Mouse (Mus musculus): ENCODE data around the gene Ankrd22. TPM values are rescaled to one million over a fixed set of nuclear protein-coding genes. Genes with fewer than 3 reads are reported as not detected.
"Not testable (repeated sequence)": the region's sequence is repeated elsewhere in the genome, so short reads cannot be mapped to it uniquely, and the experiment has no call there.

Gene Ankrd22
- total and polyA plus RNA-seq, 3 experiments: 0.10 TPM; not detected in 2

DNA sequence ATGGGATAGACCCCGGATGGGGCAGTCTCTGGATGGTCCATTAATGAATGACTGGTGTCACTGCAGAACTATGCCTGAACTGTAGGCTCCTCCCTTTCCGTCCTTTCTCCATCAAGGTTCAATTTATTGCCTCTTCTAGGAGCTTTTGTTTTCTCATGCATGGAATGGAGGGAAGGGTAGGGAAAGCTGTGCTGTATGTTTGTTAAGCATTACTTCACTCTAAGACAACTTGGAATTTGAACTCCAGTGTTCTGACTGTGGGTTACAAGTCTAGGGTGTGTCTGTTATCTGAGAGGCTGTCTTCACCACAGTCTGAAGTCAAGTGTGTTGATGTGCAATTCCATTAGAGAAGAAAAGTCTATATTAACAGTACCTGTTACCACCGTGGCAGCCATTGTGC lies 43.2 kb upstream of the Ankrd22 start:
- H3K79me2 ChIP-seq (replicated peaks; ENCODE audit: control insufficient read depth, insufficient read depth, low read length): no peaks in the 10 kb centered on the region

GRCm38 (mm10) chr19:34206760-34207440 lies 41.0 kb upstream of the Ankrd22 start:
- DNase-seq: no peak
- Histone ChIP-seq H3K79me2 (replicated peaks; ENCODE audit: control insufficient read depth, insufficient read depth, low read length) (no peaks in the 10 kb centered on the region), H3K27me3 (ENCODE audit: control insufficient read depth, insufficient read depth, low read length) (no peaks in the 10 kb centered on the region), H3K4me3 (no peak overlapping the region), H3K4me1 (ENCODE audit: control insufficient read depth, insufficient read depth, low read length) (peaks cover 2% of the 10 kb centered on the region), H3K27ac (no peak overlapping the region), H3K36me3 (ENCODE audit: control insufficient read depth, insufficient read depth, low read length) (no peaks in the 10 kb centered on the region), H3K9ac (ENCODE audit: low read depth, low read length) (no peak overlapping the region)
- no peak for TF ChIP-seq POLR2A (IDR thresholded peaks at IDR 0.05; ENCODE audit: insufficient read depth, low read depth, low read length)
- no peak for TF ChIP-seq CTCF (IDR thresholded peaks at IDR 0.05)
- TF ChIP-seq EP300 (IDR thresholded peaks at IDR 0.05; ENCODE audit: insufficient read depth, low read depth, low read length): no peak
- intact Hi-C loops (cut with DNase I): no loop called here
- 72% methylated on average over 8 of the region's 8 CpGs for WGBS

More for the DNA sequence above, 43.2 kb upstream of the Ankrd22 start:
- intact Hi-C loops (cut with DNase I): no loop called here
- no peak overlapping the region for H3K9ac ChIP-seq (ENCODE audit: low read depth, low read length)
- no peak for TF ChIP-seq EP300 (IDR thresholded peaks at IDR 0.05; ENCODE audit: insufficient read depth, low read depth, low read length)
- TF ChIP-seq POLR2A (IDR thresholded peaks at IDR 0.05; ENCODE audit: insufficient read depth, low read depth, low read length): no peak
- TF ChIP-seq CTCF (IDR thresholded peaks at IDR 0.05): no peak
- H3K27ac ChIP-seq: no peak overlapping the region
- H3K4me1 ChIP-seq (ENCODE audit: control insufficient read depth, insufficient read depth, low read length): peaks cover 2% of the 10 kb centered on the region
- no peak overlapping the region for H3K4me3 ChIP-seq
- no peak for DNase-seq
- H3K27me3 ChIP-seq (ENCODE audit: control insufficient read depth, insufficient read depth, low read length): no peaks in the 10 kb centered on the region
- H3K36me3 ChIP-seq (ENCODE audit: control insufficient read depth, insufficient read depth, low read length): no peaks in the 10 kb centered on the region
- WGBS: 70% methylated on average over 3 of the region's 3 CpGs

DNA sequence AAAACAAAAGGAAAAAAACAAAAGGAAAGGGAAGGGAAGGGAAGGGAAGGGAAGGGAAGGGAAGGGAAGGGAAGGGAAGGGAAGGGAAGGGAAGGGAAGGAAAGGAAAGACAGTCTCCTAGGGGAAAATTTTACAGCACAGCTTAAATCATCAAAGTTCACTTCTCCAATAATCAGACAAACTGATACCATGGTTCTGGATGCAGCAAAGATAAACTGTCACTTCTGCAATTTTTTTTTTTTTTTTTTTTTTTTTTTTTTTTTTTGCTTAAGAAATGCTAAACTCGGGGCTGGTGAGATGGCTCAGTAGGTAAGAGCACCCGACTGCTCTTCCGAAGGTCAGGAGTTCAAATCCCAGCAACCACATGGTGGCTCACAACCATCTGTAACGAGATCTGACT lies 40.3 kb upstream of the Ankrd22 start:
- H3K27me3 ChIP-seq (ENCODE audit: control insufficient read depth, insufficient read depth, low read length); H3K4me3 ChIP-seq; H3K36me3 ChIP-seq (ENCODE audit: control insufficient read depth, insufficient read depth, low read length); H3K27ac ChIP-seq; H3K4me1 ChIP-seq (ENCODE audit: control insufficient read depth, insufficient read depth, low read length); intact Hi-C loops (cut with DNase I); DNase-seq; H3K9ac ChIP-seq (ENCODE audit: low read depth, low read length); H3K79me2 ChIP-seq (replicated peaks; ENCODE audit: control insufficient read depth, insufficient read depth, low read length): not testable (repeated sequence)
- 77% methylated on average over 4 of the region's 4 CpGs for WGBS

GRCm38 (mm10) chr19:34202668-34203067 lies 36.8 kb upstream of the Ankrd22 start:
- Histone ChIP-seq H3K4me1 (ENCODE audit: control insufficient read depth, insufficient read depth, low read length) (peaks cover 2% of the 10 kb centered on the region), H3K36me3 (ENCODE audit: control insufficient read depth, insufficient read depth, low read length) (no peaks in the 10 kb centered on the region), H3K79me2 (replicated peaks; ENCODE audit: control insufficient read depth, insufficient read depth, low read length) (no peaks in the 10 kb centered on the region), H3K27ac (no peak overlapping the region), H3K9ac (ENCODE audit: low read depth, low read length) (no peak overlapping the region), H3K27me3 (ENCODE audit: control insufficient read depth, insufficient read depth, low read length) (no peaks in the 10 kb centered on the region), H3K4me3 (no peak overlapping the region)
- intact Hi-C loops (cut with DNase I): no loop called here
- no peak for DNase-seq
- 94% methylated on average over 2 of the region's 2 CpGs for WGBS
- TF ChIP-seq EP300 (IDR thresholded peaks at IDR 0.05; ENCODE audit: insufficient read depth, low read depth, low read length) (no peak), CTCF (IDR thresholded peaks at IDR 0.05) (no peak), POLR2A (IDR thresholded peaks at IDR 0.05; ENCODE audit: insufficient read depth, low read depth, low read length) (no peak)

DNA sequence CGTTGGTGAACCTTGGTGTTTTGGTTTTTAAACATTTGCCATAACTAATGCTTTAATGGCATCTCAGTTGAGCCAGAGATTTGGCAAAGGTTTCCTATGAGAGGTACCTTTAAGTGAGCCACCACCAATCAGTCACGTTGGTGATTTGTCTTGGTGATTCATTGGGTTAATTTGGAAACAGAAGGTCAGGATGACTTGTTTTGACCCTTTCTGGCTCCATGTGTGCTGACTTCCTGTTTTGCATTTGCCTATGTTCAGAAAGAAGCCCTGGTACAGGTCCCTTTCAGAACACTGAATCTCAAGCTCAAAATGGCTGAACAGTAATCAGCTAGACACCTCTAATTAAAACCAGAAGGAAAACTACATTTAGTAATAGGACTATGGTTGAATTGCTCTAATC lies 33.6 kb upstream of the Ankrd22 start:
- Histone ChIP-seq H3K36me3 (ENCODE audit: control insufficient read depth, insufficient read depth, low read length) (no peaks in the 10 kb centered on the region), H3K27me3 (ENCODE audit: control insufficient read depth, insufficient read depth, low read length) (no peaks in the 10 kb centered on the region), H3K27ac (no peak overlapping the region), H3K9ac (ENCODE audit: low read depth, low read length) (no peak overlapping the region), H3K4me3 (no peak overlapping the region), H3K4me1 (ENCODE audit: control insufficient read depth, insufficient read depth, low read length) (peaks cover 2% of the 10 kb centered on the region), H3K79me2 (replicated peaks; ENCODE audit: control insufficient read depth, insufficient read depth, low read length) (no peaks in the 10 kb centered on the region)
- TF ChIP-seq CTCF (IDR thresholded peaks at IDR 0.05): no peak
- no peak for DNase-seq
- intact Hi-C loops (cut with DNase I): no loop called here
- 53% methylated on average over 2 of the region's 2 CpGs for WGBS

DNA sequence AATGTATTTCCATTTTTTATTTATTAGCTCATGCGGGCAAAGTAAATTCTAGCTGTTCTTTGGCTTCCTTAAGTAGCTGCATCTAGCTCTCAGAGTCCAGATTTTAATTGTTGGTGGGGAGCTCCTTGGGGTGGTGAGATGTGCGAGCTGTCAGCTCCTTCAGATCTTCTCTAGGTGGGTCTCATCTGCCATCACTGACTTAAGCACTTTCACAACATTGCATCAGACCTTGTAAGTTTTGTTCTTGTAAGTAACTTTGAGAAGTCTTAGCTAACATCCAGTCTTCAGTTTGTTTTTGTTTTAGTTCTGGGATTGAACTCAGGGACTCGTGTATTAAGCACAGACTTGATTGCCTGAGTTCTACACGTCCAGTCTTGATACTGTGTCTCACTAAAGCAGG lies 33.0 kb upstream of the Ankrd22 start:
- 75% methylated on average over 4 of the region's 4 CpGs for WGBS
- Histone ChIP-seq H3K36me3 (ENCODE audit: control insufficient read depth, insufficient read depth, low read length) (no peaks in the 10 kb centered on the region), H3K79me2 (replicated peaks; ENCODE audit: control insufficient read depth, insufficient read depth, low read length) (no peaks in the 10 kb centered on the region), H3K4me1 (ENCODE audit: control insufficient read depth, insufficient read depth, low read length) (peaks cover 3% of the 10 kb centered on the region), H3K27ac (no peak overlapping the region), H3K4me3 (no peak overlapping the region), H3K9ac (ENCODE audit: low read depth, low read length) (no peak overlapping the region), H3K27me3 (ENCODE audit: control insufficient read depth, insufficient read depth, low read length) (no peaks in the 10 kb centered on the region)
- TF ChIP-seq EP300 (IDR thresholded peaks at IDR 0.05; ENCODE audit: insufficient read depth, low read depth, low read length): no peak
- no peak for TF ChIP-seq CTCF (IDR thresholded peaks at IDR 0.05)
- TF ChIP-seq POLR2A (IDR thresholded peaks at IDR 0.05; ENCODE audit: insufficient read depth, low read depth, low read length): no peak
- DNase-seq: no peak
- intact Hi-C loops (cut with DNase I): no loop called here
